Mouse (Mus musculus): ENCODE measurements around the gene Bhlhe23. TPM values are rescaled to one million over a fixed set of nuclear protein-coding genes. Genes with fewer than 3 reads are reported as not detected.

Bhlhe23 gene
- polyA plus RNA-seq, 1 experiment from 2014 or later, result not detected

DNA sequence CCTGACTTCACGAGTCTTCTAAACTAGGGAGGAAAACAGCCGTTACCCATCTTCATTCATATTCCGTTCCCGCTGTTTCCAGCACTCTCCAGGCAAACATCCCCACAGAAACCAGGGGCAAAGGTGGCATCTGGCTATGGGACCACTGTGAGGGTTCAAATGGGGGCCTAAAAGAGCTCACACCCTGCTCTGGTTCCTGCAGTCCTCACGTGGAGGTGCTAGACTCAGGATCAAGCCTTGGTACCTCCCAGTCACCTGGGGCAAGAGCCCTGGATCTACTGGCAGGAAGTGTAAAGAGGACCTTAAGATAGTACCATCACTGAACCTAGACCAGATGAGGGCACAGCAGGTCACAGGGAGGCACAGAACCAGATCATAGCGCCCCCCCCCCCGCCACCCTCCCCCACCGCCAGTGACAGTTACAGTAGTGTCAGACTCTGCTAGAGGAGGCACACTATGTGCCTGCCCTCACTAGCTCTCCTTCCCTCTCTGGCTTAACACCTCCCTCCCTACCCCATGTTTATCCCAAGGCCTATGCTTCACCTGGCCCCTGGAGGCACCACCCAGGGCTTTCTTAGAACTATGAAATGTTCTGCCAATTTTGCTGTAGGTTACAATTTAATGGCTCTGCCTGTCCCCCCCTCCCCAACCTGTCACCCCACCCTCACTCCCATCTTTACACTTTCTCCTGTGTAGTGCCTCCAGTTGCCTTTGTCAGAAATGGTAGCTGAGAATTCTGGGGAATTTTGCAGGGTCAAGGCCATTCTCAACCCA lies 50.7 kb downstream of the Bhlhe23 start:
- H3K4me1 ChIP-seq (ENCODE audit: control insufficient read depth, insufficient read depth, low read length), result peaks cover 9% of the 10 kb centered on the region; the same call in 1 of the 2 replicates
- WGBS, result 27% methylated on average over 6 of the region's 8 CpGs
- no peak for ATAC-seq (ENCODE audit: low read depth)
- H3K4me3 ChIP-seq (ENCODE audit: low read depth, low read length), result 0 out of 2 replicates have a peak overlapping the region, but pooled peaks have one; percentile 14
- no peak overlapping the region for H3K27ac ChIP-seq (replicated peaks; ENCODE audit: low read depth, low read length)
- 0 out of 2 replicates have a peak overlapping the region, but pooled peaks have one; percentile 10 for H3K9ac ChIP-seq (ENCODE audit: low read depth, low read length)
- DNase-seq (ENCODE audit: low spot score), result no peak
- H3K9me3 ChIP-seq (ENCODE audit: control insufficient read depth, low read length), result no peaks in the 10 kb centered on the region
- peaks cover 24% of the 10 kb centered on the region for H3K36me3 ChIP-seq (ENCODE audit: control insufficient read depth, insufficient read depth, low read length)
- no peaks in the 10 kb centered on the region for H3K27me3 ChIP-seq (replicated peaks; ENCODE audit: control insufficient read depth, insufficient read depth, low read length)
- no peak overlapping the region; the same call in 1 of the 2 replicates for H3K4me2 ChIP-seq (ENCODE audit: low read depth, low read length)

DNA sequence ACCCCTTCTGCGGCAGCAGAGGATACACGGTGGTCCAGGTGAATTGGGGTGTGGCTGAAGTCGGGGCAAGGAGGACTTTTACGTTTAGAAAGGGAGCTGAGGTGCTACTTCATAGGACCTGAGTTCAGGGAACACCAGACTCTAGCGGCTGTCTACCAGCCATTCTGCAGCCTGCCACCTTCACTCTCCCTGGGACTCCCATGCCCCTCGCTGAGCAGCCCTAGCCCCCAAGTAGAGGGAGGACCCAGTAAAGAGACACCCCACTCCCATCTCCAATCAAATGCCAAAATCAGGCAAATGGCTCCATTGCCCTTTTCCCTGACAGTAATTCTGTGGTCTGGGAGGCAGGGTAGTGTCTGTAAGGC lies 51.3 kb downstream of the Bhlhe23 start:
- Histone ChIP-seq H3K9me3 (ENCODE audit: control insufficient read depth, low read length) (no peaks in the 10 kb centered on the region), H3K4me2 (ENCODE audit: low read depth, low read length) (peak overlapping the region; percentile 46), H3K9ac (ENCODE audit: low read depth, low read length) (peak overlapping the region; percentile 10; the same call in 1 of the 2 replicates), H3K4me1 (ENCODE audit: control insufficient read depth, insufficient read depth, low read length) (peaks cover 9% of the 10 kb centered on the region; the same call in 1 of the 2 replicates), H3K4me3 (ENCODE audit: low read depth, low read length) (peak overlapping the region; percentile 14; the same call in 1 of the 2 replicates), H3K27ac (replicated peaks; ENCODE audit: low read depth, low read length) (no peak overlapping the region), H3K36me3 (ENCODE audit: control insufficient read depth, insufficient read depth, low read length) (peaks cover 31% of the 10 kb centered on the region), H3K27me3 (replicated peaks; ENCODE audit: control insufficient read depth, insufficient read depth, low read length) (no peaks in the 10 kb centered on the region)
- DNase-seq (ENCODE audit: low spot score) (no peak), ATAC-seq (ENCODE audit: low read depth) (no peak)
- 5% methylated on average over 6 of the region's 6 CpGs for WGBS

DNA sequence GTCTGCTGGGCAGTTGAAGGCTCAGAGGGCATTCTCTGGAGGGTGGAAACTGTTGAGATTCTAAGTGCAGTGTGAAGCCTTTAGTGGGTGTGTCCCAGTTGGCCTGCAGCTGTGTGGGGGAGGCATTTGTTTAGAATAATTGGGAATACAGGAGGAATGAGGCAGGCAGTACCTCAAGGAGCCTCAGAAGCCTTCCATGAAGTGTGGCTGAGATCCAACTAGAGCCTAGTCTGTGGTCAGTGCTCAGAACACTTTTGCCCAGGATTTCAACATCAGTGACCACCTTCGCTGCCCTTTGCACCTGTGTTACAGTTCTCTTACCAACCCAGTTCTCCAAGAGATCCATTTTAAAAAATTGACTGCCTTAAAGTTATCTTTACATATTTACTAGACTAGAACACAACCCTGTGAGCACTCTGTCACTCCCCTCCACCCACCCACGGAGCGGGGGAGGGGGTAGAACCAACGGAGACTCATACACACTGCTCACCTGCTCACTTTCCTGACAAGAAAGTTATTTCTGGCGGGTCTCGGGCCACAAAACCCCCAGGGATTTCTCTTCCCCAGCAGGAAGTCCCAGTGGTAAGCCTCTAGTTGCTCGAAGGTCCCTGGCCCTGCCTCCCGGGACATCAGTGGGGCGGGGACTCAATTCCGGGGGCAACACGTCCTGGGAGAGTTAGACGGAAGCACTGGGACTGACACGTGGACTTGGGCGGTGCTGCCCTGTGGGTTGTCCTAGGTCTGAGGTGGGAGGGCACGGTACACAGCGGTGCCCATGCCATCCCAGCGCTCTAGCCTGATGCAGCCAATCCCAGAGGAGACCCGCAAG lies 51.9 kb downstream of the Bhlhe23 start, which contains the start of gene Slc17a9:
TSS of gene Slc17a9 (plus strand) at position 679 of the 829 bp plus-strand sequence.
- ATAC-seq (ENCODE audit: low read depth), result peak; percentile 67
- Histone ChIP-seq H3K36me3 (ENCODE audit: control insufficient read depth, insufficient read depth, low read length) (peaks cover 37% of the 10 kb centered on the region), H3K4me1 (ENCODE audit: control insufficient read depth, insufficient read depth, low read length) (peaks cover 9% of the 10 kb centered on the region; the same call in 1 of the 2 replicates), H3K9me3 (ENCODE audit: control insufficient read depth, low read length) (no peaks in the 10 kb centered on the region), H3K4me2 (ENCODE audit: low read depth, low read length) (peak within 1 kb of the TSS; percentile 46), H3K4me3 (ENCODE audit: low read depth, low read length) (peak within 1 kb of the TSS; percentile 14; the same call in 1 of the 2 replicates), H3K27me3 (replicated peaks; ENCODE audit: control insufficient read depth, insufficient read depth, low read length) (no peaks in the 10 kb centered on the region), H3K9ac (ENCODE audit: low read depth, low read length) (peak within 1 kb of the TSS; percentile 10; the same call in 1 of the 2 replicates), H3K27ac (replicated peaks; ENCODE audit: low read depth, low read length) (no peak within 1 kb of the TSS)
- 6% methylated on average over 16 of the region's 18 CpGs for WGBS
- peak; percentile 57 for DNase-seq (ENCODE audit: low spot score)

Other genes starting within 250 kb of the Bhlhe23 start
- gene Mrgbp, start 195.6 kb downstream of the Bhlhe23 start, polyA plus RNA-seq (2014; fragmentation: Nextera tagmentation; extraction: Ambion mirVana), result 23.4 and 29.3 TPM in 2 replicates
- gene Ogfr, start 187.7 kb downstream of the Bhlhe23 start, polyA plus RNA-seq (2014; fragmentation: Nextera tagmentation; extraction: Ambion mirVana), result 66.3 and 78.2 TPM in 2 replicates
- gene Col9a3, start 179.1 kb downstream of the Bhlhe23 start, polyA plus RNA-seq (2014; fragmentation: Nextera tagmentation; extraction: Ambion mirVana), result 164 and 277 TPM in 2 replicates
- 0.34 and 0.88 TPM in 2 replicates for gene Tcfl5, start 134.2 kb downstream of the Bhlhe23 start, polyA plus RNA-seq (2014; fragmentation: Nextera tagmentation; extraction: Ambion mirVana)
- gene Dido1, start 66.9 kb downstream of the Bhlhe23 start, polyA plus RNA-seq (2014; fragmentation: Nextera tagmentation; extraction: Ambion mirVana), result 26.0 and 27.8 TPM in 2 replicates
- 56.8 and 59.4 TPM in 2 replicates for gene Gid8, start 66.8 kb downstream of the Bhlhe23 start, polyA plus RNA-seq (2014; fragmentation: Nextera tagmentation; extraction: Ambion mirVana)
- 1.5 and 2.9 TPM in 2 replicates for gene Slc17a9, start 51.6 kb downstream of the Bhlhe23 start, polyA plus RNA-seq (2014; fragmentation: Nextera tagmentation; extraction: Ambion mirVana)
- gene Ythdf1, start 144.0 kb upstream of the Bhlhe23 start, polyA plus RNA-seq (2014; fragmentation: Nextera tagmentation; extraction: Ambion mirVana), result 59.2 and 62.2 TPM in 2 replicates
- gene Birc7, start 152.1 kb upstream of the Bhlhe23 start, polyA plus RNA-seq (2014; fragmentation: Nextera tagmentation; extraction: Ambion mirVana), result 0.17 TPM in 1 of 2 replicates, not detected in the other
- 17.0 and 20.7 TPM in 2 replicates for gene Nkain4, start 177.8 kb upstream of the Bhlhe23 start, polyA plus RNA-seq (2014; fragmentation: Nextera tagmentation; extraction: Ambion mirVana)
- gene Arfgap1, start 190.3 kb upstream of the Bhlhe23 start, polyA plus RNA-seq (2014; fragmentation: Nextera tagmentation; extraction: Ambion mirVana), result 89.2 and 103 TPM in 2 replicates
- gene Col20a1, start 209.6 kb upstream of the Bhlhe23 start, polyA plus RNA-seq (2014; fragmentation: Nextera tagmentation; extraction: Ambion mirVana), result 2.5 and 3.7 TPM in 2 replicates

All from embryonic facial prominence, embryonic 14.5 days (tissue).